Mouse (Mus musculus): ENCODE results near the gene Prickle2.

DNA sequence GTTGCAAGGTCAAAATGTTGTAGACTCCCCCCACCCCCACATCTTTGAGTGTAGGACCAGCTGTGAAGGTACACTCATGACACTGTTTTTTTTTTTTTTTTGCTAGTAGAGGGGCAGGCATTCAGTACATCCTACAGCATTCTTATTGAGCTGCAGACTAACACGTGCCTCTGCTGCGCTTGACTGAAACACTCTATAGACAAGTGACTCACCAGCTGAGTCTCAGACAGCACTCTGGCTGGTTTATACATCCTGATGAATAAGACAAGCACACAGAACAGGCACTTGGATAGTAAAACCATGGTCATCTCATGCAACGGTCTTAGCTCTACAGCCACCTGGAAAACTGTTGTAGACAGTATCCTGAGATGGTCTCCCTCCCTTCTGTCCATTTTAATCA lies 296.2 kb downstream of the Prickle2 start:
- TF ChIP-seq EP300 (IDR thresholded peaks at IDR 0.05; ENCODE audit: low read depth) (no peak), CTCF (IDR thresholded peaks at IDR 0.05; ENCODE audit: low read depth) (no peak)
